Mouse (Mus musculus): ENCODE results near the gene Pls3.
A peak's percentile ranks its signal among the peaks of the same experiment; 100 is the strongest.
"Not testable (repeated sequence)": the region's sequence is repeated elsewhere in the genome, so short reads cannot be mapped to it uniquely, and the experiment has no call there.

Gene Pls3

DNA sequence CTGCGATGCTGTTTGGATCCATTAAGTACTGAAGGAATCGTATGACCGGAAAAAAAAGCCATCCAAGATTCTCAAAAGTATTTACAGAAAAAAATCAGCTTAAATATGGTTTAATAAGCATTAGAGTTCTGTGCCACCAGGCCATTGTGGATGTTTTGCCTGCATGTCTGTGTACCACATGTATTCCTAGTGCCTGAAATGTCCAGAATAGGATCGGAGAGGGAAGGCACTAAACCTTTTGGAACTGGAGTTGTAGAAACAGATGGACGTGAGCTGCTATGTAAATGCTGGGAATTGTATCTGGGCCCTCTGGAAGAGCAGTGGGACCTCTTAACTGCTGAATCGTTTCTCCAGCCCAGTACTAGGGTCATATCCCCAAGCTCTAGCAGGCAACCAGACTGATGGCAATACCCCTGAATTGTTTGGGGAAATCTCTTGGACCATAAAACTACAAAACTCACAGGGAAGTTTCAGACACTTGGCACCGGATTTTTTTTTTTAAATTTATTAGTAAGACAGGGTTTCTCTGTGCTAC is 110.1 kb downstream of the Pls3 start:
- DNase-seq, result no peak

DNA sequence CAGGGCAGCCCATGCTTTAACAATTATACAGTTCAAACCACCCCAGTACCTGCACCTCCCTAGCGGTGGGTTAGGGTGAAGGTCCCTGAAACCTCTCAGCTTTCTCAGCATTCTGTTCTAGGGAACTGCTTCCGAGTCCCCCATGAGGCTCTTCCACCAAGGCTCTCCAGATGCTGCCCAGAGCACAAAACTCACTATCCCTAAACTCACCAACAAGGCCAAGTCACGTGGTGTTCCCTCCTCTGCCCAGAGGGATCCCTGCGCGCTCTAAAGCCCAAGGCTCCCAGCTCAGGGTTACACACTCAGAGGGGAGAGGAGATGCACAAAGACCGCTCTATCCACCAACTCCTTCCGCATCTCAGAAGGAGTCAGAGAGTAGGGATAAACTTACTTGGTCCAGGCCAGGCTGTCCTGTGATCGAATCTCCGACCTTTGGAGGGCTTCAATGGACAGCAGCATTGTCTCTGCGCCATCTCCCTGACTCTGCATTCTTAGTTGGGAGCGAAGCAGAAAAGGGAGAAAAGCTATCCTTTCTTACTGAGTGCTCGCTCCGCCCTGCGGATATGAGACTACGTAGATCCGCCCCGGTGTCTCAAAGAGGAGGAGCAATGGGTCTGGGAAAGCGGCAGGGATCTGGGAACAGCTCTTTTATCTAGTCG is 110.7 kb downstream of the Pls3 start:
- DNase-seq, result peak; percentile 70

DNA sequence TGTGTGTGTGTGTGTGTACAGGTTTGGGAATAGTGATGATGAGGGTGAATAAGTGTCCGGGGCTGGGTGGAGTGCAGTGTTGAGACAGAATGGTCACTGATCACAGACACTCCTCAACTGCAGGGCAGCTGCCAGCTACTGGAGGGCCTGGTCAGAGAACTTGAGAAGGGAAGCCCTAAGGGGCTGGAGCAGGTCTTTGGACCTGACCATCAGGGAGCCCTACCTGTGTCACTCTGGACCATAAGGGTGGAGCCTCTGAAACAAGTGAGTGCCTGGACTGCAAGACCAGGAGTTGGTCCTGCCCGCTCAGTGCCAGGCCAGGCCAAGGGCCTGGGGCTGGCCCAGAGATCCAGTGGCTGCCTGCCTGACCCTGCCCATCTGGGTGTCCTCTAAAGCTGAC is 115.5 kb downstream of the Pls3 start:
- not testable (repeated sequence) for DNase-seq

DNA sequence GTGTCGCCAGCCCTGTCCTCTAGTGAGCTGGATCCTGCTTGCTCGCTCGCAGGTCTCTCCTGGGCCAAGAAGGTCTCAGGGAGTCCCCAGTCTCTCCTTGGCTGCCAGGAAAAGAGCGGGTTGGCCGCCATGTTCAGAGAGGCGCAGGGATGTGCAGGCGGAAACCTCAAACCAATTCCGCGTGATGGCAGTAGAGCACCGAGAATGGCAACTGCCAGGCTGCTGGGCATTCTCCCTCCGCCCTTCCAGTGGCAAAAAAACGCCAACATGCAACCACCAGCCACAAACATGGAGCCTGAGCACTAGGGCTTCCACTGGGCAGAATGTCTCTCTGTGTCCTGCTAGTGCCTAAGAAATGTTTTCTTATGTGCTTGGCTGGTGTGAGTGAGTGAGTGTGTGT is 115.9 kb downstream of the Pls3 start:
- DNase-seq, result not testable (repeated sequence)

- not testable (repeated sequence) for DNase-seq
These were observed 117.0 kb downstream of the Pls3 start for GRCm38 (mm10) chrX:75757966-75758365.

GRCm38 (mm10) chrX:75754531-75754930 is 120.5 kb downstream of the Pls3 start:
- DNase-seq, result not testable (repeated sequence)

GRCm38 (mm10) chrX:75750126-75750725 is 124.8 kb downstream of the Pls3 start:
- DNase-seq, result not testable (repeated sequence)

- DNase-seq, result not testable (repeated sequence)
These were observed 125.7 kb downstream of the Pls3 start for GRCm38 (mm10) chrX:75749312-75749711.

- DNase-seq, result not testable (repeated sequence)
These were observed 130.5 kb downstream of the Pls3 start for GRCm38 (mm10) chrX:75744466-75744865.

DNA sequence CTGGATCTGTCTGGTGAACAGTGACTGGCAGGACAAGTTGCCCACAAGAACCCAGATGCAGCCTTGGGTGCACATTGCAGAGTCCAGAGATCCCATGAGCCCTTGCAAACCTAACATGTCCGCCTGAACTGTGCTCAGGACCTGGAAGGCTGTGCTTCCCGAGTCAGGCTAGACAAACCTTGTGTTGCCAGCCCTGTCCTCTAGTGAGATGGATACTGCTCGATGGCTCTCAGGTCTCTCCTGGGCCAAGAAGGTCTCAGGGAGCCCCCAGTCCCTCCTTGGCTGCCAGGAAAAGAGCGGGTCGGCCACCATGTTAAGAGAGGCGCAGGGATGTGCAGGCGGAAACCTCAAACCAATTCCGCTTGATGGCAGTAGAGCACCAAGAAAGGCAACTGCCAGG is 135.5 kb downstream of the Pls3 start:
- DNase-seq, result not testable (repeated sequence)

Data from kidney, postnatal 14 days (tissue).